Mouse (Mus musculus) limb, embryonic 13.5 days (tissue): ENCODE measurements around the gene Dkk3. TPM values are rescaled to one million over a fixed set of nuclear protein-coding genes. Genes with fewer than 3 reads are reported as not detected.
"Not testable (repeated sequence)": the region's sequence is repeated elsewhere in the genome, so short reads cannot be mapped to it uniquely, and the experiment has no call there.

Source experiments
- ATAC-seq: fragments of 200-750 bp; cut with Nextera tagmentation; 2 replicates; pipeline ENCODE4 v1.8.0; 2017; ENCODE audit warnings: low read depth, moderate number of reproducible peaks, moderate TSS enrichment; ENCODE audit not compliant: low FRiP score
- H3K27ac ChIP-seq: fragments of 300-500 bp; sonication (generic); 2 replicates; pipeline ENCODE4 v1.5.1; 2015; ENCODE audit warnings: inconsistent platforms, mild to moderate bottlenecking, moderate library complexity
- H3K27me3 ChIP-seq: fragments of 300-500 bp; sonication (generic); 2 replicates; pipeline ENCODE4 v1.6.1; 2015; ENCODE audit warnings: mild to moderate bottlenecking, inconsistent platforms
- H3K36me3 ChIP-seq: fragments of 300-500 bp; sonication (generic); 2 replicates; pipeline ENCODE4 v1.6.1; 2015; ENCODE audit warnings: inconsistent platforms, mild to moderate bottlenecking, moderate library complexity
- H3K4me1 ChIP-seq: fragments of 300-500 bp; sonication (generic); 2 replicates; pipeline ENCODE4 v1.6.1; 2015; ENCODE audit warnings: inconsistent platforms
- H3K4me2 ChIP-seq: fragments of 300-500 bp; sonication (generic); replicated peaks from 2 replicates; pipeline ENCODE4 v1.6.1; 2015; ENCODE audit warnings: inconsistent platforms, mild to moderate bottlenecking, moderate library complexity
- H3K4me3 ChIP-seq: fragments of 300-500 bp; sonication (generic); 2 replicates; pipeline ENCODE4 v1.5.1; 2015; ENCODE audit warnings: moderate library complexity, mild to moderate bottlenecking, inconsistent platforms
- H3K9ac ChIP-seq: fragments of 300-500 bp; sonication (generic); 2 replicates; pipeline ENCODE4 v1.6.1; 2015; ENCODE audit warnings: mild to moderate bottlenecking, inconsistent platforms
- H3K9me3 ChIP-seq: fragments of 300-500 bp; sonication (generic); 2 replicates; pipeline ENCODE4 v1.6.1; 2016; ENCODE audit warnings: inconsistent platforms
- WGBS: fragments of 180-500 bp; shearing (Covaris S2); methylation state at CpG from one replicate; pipeline ENCODE4 v1.1.7; 2015; 5-methylcytosine and 5-hydroxymethylcytosine counted together
- polyA plus RNA-seq: library from polyadenylated mRNA; unstranded; fragments of >200 nt; fragmentation: Nextera tagmentation; extraction: Ambion mirVana; gene quantifications from 2 replicates; pipeline ENCODE4 v1.2.1, GENCODE M21; 2015

The Dkk3 gene
- polyA plus RNA-seq, 1 experiment from 2014 or later: 45.4 TPM

DNA sequence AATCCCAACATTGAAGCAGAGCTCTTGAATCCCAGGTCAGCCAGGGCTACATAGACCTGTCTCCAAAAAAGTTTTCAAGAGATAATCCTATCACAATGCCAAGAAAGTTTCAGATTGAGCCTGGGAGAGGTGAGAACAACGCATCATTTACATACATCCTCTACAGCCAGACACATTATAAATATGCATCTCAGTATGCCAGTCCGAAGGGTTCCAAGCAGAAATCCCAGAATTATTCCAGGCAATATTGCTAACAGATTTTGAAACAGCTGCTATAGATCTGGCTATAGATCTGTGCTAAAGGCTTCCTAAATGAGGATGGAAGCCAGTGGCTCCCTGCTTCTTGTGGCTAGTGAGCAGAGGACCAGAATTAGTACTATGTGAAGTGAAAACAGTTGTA lies 58.0 kb downstream of the Dkk3 start:
- Histone ChIP-seq H3K27me3 (no peaks in the 10 kb centered on the region), H3K9me3 (no peaks in the 10 kb centered on the region), H3K4me2 (no peak overlapping the region), H3K36me3 (peaks cover 88% of the 10 kb centered on the region), H3K4me3 (no peak overlapping the region), H3K4me1 (no peaks in the 10 kb centered on the region), H3K9ac (no peak overlapping the region), H3K27ac (no peak overlapping the region)
- no peak for ATAC-seq
- WGBS: 85% methylated on average over 2 of the region's 2 CpGs

DNA sequence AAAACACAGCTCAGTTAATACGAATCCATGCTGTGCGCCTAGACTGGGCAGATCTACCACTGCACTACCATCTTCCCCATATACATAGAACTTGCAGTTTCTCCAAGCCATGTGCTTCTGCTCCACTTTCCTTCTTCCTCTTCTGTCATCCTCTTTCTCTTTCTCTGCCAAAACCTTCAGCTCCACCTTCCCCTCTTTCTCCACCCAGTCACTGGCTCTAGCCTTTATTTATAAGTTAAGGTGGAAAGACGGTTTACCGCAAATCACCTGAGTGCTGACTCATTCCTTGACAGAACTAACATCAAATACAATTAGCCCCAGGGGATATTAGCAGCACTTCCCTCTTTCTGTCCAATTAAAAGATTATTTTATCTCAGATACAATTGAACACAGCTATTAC lies 63.9 kb downstream of the Dkk3 start:
- H3K4me3 ChIP-seq, H3K9me3 ChIP-seq, H3K9ac ChIP-seq, H3K27ac ChIP-seq, H3K4me2 ChIP-seq, ATAC-seq, H3K4me1 ChIP-seq, H3K27me3 ChIP-seq: not testable (repeated sequence)
- 90% methylated on average over 4 of the region's 4 CpGs for WGBS
- H3K36me3 ChIP-seq: peaks cover 88% of the 10 kb centered on the region

DNA sequence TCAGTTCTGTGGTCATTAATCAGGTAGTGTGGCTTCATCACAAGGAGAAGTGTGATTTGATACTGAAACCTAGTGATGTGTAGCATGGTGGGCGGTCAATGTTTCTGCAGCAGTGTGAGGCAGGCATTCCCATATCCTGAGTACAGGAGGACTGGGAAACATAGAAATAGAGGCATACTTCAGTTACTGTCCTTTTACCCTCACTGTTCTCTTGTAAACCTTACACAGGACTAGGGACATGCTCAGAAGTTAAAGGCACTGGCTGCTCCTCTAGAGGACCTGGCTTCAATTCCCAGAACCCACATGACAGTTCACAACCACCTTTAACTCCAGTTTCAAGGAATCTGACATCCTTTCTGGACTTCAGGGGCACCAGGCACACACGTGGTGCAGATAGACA lies 72.7 kb downstream of the Dkk3 start:
- H3K27me3 ChIP-seq: no peaks in the 10 kb centered on the region
- no peak overlapping the region for H3K9ac ChIP-seq
- H3K4me2 ChIP-seq: no peak overlapping the region
- H3K36me3 ChIP-seq: peaks cover 63% of the 10 kb centered on the region
- H3K27ac ChIP-seq: no peak overlapping the region
- WGBS: 94% methylated on average over 2 of the region's 2 CpGs
- no peaks in the 10 kb centered on the region for H3K4me1 ChIP-seq
- no peak overlapping the region for H3K4me3 ChIP-seq
- no peak for ATAC-seq
- no peaks in the 10 kb centered on the region for H3K9me3 ChIP-seq

DNA sequence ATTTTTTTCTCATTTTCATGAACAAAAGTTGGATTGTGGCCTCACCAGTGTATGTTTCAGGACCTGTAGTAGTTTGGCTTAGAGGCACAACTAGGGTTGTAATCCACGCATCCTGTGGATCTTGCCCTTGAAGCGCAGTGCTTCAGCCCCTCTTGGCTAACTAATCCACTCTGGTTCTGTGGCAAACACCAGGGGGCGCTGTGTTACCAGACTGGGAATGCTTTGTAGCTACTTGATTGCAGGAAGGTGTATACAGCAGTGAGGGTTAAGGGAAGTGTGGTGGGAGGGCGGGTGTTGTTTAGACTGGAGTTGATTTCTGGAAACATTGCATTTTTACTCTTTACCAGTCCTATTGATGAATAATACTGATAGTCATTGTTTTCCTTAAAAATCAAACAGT lies 73.8 kb downstream of the Dkk3 start:
- Histone ChIP-seq H3K27ac (no peak overlapping the region), H3K4me3 (no peak overlapping the region), H3K4me1 (no peaks in the 10 kb centered on the region), H3K9me3 (no peaks in the 10 kb centered on the region), H3K4me2 (no peak overlapping the region), H3K36me3 (peaks cover 63% of the 10 kb centered on the region), H3K9ac (no peak overlapping the region), H3K27me3 (no peaks in the 10 kb centered on the region)
- ATAC-seq: peak; percentile 67; the same call in 1 of the 2 replicates
- WGBS: 41% methylated on average over 4 of the region's 4 CpGs

DNA sequence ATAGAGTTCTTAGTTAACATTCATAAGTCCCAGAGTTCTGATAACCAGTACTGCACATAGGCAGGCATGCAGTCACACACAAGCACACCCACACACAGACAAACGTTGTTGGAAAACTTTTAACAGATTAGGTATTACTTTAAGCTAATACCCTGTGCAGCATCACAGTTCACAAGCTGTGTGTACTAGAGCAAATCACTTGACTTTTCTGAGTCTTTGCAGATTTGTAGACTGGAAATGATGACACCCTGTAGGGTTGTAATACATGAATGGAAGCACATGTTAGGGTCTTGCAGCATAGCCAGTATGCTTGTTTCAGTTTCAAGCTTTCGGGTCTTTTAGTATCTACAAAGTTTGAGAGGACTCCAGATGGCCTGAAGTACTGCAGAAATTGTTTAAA lies 74.6 kb downstream of the Dkk3 start:
- no peaks in the 10 kb centered on the region for H3K27me3 ChIP-seq
- peaks cover 59% of the 10 kb centered on the region for H3K36me3 ChIP-seq
- WGBS: 70% methylated on average over 2 of the region's 2 CpGs
- H3K27ac ChIP-seq: no peak overlapping the region
- ATAC-seq: peak; percentile 57; the same call in 1 of the 2 replicates
- H3K4me2 ChIP-seq: no peak overlapping the region
- no peaks in the 10 kb centered on the region for H3K4me1 ChIP-seq
- no peaks in the 10 kb centered on the region for H3K9me3 ChIP-seq
- no peak overlapping the region for H3K4me3 ChIP-seq
- H3K9ac ChIP-seq: no peak overlapping the region

DNA sequence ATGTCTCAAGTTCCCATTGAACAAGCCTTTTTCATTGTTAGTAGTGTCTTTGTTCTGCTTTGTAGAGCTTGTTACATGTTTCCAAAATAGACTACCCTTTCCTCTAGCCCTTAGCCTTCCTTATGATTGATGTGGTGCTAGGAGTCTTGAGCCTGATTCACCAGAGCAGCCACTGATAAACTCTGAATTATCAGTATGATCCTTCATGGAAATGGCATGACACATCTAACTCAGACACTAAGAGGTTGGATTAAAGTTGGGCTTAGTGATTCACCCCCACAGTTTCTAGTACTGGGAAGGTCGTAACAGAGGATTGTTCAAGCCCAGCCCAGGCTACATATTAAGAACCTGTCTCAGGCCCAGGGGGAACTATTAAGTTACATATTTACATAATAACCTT lies 76.2 kb downstream of the Dkk3 start:
- 86% methylated on average over 1 of the region's 1 CpGs for WGBS
- H3K9ac ChIP-seq: no peak overlapping the region
- no peak overlapping the region for H3K4me2 ChIP-seq
- no peaks in the 10 kb centered on the region for H3K27me3 ChIP-seq
- peaks cover 59% of the 10 kb centered on the region for H3K36me3 ChIP-seq
- no peak overlapping the region for H3K4me3 ChIP-seq
- no peaks in the 10 kb centered on the region for H3K9me3 ChIP-seq
- no peak overlapping the region for H3K27ac ChIP-seq
- ATAC-seq: no peak
- no peaks in the 10 kb centered on the region for H3K4me1 ChIP-seq

DNA sequence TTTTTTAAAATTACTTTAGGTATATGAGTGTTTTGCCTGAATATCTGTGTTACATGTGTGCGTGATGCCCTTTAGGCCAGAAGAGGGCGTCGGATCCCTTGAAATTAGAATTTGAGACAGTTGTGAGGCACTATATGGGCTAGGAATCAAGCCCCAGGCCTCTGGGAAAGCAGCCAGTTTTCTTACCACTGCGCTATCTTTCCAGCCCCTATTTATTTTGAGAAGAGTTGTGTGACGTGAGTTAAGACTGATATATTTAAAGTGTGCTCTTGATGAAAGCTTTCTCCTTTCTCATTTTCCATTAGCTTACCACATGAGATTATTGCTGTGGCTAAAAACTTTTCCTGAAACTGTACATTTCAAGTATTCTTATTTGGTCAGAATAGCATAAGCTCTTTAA lies 84.0 kb downstream of the Dkk3 start:
- Histone ChIP-seq H3K36me3 (peaks cover 41% of the 10 kb centered on the region), H3K9ac (no peak overlapping the region), H3K4me2 (no peak overlapping the region), H3K4me1 (no peaks in the 10 kb centered on the region), H3K27ac (no peak overlapping the region), H3K27me3 (no peaks in the 10 kb centered on the region), H3K4me3 (no peak overlapping the region), H3K9me3 (no peaks in the 10 kb centered on the region)
- ATAC-seq: no peak
- whole genome bisulfite sequencing: 91% methylated on average over 5 of the region's 5 CpGs

Other genes starting within 250 kb of the Dkk3 start
- gene Usp47, start 135.6 kb downstream of the Dkk3 start, polyA plus RNA-seq: 76.8 and 80.1 TPM in 2 replicates
- 2.1 and 2.3 TPM in 2 replicates for gene Mical2, start 66.8 kb upstream of the Dkk3 start, polyA plus RNA-seq